Mouse (Mus musculus) heart, postnatal 10 days (tissue): ENCODE data around the gene Ptgfrn. TPM values are rescaled to one million over a fixed set of nuclear protein-coding genes. Genes with fewer than 3 reads are reported as not detected.

Source experiments
- DNase-seq, 2 experiments: peaks; one replicate each; pipeline ENCODE4 v3.0.0; 2021
- intact Hi-C: fragments of 180-260 bp; cut with DNase I; formaldehyde crosslinking; loops from one replicate; pipeline ENCODE4 v1.15.1; 2025
- total RNA-seq, 2 experiments: library from RNA; stranded (reverse); gene quantifications; 2 replicates each; pipeline ENCODE4 v1.2.3; 2021

Ptgfrn gene
- 10 to 100 TPM; 71.5 to 74.7 TPM for total RNA-seq

DNA sequence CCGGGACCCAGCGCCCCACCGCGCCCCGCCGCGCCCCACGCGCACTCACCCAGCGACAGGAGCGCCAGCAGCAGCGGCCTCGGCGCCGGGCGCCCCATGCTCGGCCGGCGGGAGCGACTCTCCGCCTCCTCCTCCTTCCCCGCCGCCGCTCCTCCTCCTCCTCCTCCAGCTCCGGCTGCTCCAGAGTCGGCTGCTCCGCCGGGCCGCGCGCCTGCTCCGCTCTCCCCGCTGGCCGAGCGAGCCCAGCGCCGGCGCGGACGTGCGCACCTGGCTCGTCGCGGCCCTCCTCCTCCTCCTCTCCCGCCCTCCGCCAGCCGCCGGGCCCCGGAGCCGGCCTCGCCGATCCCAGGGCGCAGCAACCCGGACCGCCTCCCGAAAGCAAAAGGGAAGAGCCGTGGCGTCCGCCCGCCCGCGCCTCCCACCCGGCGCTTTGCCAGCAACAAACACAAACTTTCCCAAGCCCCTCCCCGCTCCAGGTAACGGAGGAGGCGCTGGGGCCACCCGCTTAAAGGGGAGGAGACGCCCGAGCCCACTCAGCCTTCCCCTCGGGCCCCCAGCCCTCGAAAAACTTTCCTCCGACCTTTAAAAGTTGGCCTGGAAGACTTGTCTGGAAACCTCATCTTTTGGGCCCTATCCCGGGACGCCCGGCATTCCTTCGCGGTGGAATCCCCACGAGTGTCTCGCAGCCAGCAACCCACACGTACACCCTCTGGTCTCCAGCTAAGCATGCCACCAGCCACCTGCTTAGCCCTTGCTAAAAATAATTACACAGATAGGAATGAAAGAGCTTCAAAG, at the start of gene Ptgfrn:
Gene Ptgfrn, minus strand, starts transcription at position 236 of the 795 bp plus-strand sequence.
- peak; percentile 84 to 85 for DNase-seq
- intact Hi-C loops, result no loop called here

DNA sequence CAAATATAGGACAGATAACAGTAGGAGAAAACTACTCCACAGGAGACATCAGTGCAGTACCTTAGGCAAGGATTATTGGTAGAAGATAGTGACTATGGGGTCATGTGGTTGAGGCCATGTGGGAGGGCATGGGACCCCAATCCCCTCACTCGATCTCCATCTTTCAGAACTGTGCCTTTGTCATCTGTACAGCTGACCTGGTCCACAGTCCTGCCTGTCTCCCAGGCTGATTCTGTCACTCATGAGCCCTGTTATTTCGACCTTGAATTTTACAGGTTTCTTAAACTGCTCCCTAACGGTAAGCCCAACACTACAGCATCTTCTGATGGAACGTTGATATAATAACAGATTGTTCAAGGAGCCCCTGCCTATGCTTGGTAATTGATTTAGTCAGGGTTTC, 49.6 kb upstream of the Ptgfrn start:
- intact Hi-C loops, result loop anchor here (5.0 kb wide), 1 partner anchor 138 kb away; no protein-coding TSS in a partner anchor

DNA sequence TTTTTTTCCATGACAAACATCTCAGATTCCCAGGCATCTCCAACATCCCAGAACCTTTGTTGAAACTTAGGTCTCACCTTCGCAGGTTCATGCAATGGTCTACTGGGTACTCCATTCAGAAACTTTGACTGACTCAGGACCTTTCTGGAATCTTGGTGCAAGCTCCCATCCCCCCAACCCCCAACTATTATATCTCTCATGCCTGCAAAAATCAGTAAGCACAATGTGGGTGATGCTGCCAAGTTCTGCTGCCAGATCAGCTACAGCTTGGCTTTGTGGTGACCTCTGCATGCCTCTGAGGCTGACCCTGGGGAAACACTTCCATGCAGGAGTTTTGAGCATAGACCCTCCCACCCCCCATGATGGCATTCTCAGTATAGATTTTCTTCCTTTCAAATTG, 44.0 kb upstream of the Ptgfrn start:
- intact Hi-C loops, result no loop called here
- DNase-seq, result peak in 1 of 2 experiments; percentile 11

More for the DNA sequence above, 49.6 kb upstream of the Ptgfrn start:
- no peak for DNase-seq

DNA sequence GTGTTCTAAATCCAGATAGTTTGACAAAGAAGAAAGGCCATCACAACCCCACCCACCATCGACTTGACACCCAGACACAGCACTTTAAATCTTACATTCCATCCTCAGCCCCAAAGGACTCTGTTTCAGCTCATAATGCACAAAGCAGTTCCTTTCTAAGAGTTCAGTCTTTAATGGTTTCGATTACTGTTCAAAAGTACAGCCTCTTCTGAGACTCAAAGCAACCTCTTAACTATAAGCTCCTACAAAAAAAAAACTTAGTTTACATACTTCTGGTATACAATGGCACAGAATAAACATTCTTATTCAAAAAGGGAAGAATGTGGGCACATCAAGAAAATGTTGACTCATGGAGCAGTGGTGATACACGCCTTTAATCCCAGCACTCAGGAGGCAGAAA, 43.3 kb upstream of the Ptgfrn start:
- DNase-seq, result no peak
- intact Hi-C loops, result no loop called here

DNA sequence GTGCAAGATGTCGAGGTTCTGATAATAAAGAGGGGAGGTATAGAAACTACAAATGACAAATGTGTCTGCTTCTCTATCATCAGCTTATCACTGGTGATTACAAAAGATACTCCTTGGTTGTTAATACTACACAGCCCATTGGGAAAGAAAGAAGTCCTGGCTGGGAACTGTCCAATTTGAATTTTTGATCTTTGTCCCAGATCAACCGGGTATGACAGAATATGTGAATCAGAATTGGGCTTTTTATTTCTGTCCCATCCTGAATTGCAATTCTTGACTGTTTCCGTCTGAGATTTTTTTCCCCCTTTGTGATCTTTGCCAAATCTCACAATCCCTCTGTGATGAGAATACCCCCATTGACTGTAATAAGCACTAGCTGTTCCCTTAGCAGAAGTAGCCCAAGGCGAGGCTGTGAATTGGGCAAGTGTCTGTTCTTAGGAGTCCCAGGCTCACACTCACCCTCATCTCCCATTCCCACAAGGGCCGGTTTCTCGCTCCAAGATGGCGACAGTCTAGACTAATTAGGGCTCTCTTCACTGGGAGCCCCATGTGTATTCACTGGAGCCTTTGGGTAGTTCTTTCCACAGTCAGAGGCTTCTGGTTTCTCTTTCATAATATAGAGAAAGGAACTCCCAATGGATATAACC, 36.2 kb upstream of the Ptgfrn start:
- no peak for DNase-seq
- intact Hi-C loops, result no loop called here

DNA sequence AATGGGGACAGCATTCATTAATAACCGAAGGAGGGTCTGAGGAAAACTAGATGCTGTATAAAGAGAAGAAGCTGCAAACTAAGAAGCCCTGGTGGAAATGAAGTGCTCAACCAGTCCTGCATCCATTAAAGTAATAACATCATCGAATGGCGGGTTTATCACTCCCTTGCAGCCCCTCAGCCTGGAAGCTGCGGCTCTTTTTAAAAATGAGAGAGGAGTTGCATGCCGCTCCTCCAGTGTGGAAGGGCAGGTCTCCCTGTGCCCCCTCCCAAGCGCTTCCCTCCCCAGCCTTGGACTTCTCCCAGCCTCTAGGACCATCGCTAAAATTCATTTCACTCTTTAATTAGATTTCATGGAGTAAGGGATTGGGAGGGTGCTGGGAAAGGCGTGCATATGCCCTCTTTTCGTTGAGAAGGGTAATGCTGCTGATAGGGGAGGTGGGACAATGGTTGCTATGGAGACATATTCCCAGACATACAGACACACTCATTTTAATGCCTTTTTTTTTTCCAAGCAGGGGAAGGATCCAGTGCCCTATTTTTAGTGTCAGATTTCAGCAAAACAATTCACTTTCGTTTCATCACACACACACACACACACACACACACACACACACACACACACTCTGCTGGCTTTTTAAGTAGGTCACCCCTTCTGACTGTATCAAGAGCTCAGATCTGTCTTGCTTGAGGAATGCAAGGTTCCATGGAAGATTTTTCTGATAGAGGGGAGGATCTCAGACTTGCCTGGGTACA, 35.4 kb upstream of the Ptgfrn start:
- no peak for DNase-seq
- intact Hi-C loops, result no loop called here

DNA sequence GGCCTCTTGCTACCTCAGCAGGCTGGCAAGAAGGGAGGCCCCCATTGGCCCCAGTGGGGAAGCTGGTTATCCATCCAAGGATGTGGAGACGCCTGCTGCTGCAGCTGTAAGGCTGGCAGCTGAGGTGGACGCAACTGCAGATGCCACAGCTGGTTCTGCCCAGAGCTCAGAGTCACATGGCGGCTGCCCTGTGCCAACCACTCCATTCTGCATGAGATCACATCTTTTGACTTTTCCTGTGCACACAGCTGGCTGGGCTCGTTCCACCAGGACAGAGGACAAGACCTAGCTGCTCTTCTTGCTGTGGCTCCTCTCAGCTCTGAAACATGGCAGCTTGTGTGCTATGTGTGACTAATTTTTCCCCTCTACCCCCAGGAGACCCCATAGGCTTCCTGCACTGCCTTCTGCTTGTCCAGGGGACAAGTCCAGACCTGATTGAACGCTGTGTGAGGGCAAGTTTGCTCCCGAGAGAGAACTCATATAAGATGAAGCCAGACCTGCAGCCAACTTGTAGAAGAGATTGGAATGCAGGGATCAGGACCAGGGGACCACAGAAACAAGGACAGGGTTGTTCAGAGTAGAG, 34.4 kb upstream of the Ptgfrn start:
- DNase-seq, result no peak
- intact Hi-C loops, result no loop called here

DNA sequence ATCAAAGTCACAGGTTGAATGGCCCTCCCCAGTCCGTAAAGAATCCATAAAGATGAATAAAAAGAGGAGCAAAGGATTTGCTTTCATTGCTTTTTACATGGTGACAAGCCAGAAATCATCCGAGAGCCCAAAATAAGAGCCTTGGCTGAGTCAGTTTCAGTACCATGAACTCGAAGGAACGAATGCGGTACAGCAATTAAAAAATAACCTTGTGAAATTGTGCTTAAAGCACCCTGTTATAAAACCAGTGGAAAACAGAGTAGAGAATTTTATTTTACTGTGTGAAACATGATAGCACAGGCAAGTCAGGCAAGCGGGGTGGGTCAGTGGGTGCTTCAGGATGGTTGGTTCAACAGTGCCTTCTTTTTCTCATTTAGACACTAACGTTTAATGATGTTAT, 33.4 kb upstream of the Ptgfrn start:
- intact Hi-C loops, result no loop called here
- no peak for DNase-seq

DNA sequence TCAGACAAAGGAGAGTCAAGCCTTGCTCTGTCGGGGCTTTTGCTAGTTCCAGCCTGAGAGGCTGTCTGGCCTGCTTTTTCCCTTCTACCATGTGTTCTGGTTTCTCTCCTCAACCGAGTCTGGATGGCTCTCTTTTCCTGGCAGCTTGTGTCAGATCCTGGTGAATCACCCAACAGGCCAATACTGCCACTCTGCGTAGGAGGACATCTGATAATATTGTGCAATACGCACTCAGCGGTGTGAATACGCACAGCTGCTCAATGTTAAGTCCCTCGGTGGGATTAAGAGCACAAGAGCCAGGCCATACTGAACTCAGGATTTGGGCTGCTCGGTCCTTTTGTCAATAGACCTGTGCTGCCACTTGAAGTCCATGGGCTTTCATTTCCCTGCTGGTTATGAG, 31.8 kb upstream of the Ptgfrn start:
- intact Hi-C loops, result no loop called here
- DNase-seq, result no peak

DNA sequence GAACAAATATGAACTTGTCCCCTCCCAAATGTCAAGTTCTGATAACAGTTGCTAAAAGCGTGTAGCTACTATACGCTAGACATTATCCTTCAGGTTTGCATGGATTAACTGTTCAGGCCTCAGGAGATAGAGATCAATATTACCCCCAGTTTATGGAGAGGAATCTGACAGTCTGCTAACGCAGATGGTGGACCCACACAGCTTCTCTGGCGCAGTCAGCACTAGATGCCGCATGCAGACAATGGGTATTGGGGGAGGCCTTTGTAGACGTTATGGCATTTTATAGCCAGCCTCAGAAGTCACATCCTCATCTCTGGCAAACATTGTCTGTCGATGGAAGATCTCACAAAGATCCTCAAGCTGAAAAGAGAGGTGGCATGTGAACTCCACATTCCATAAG, 29.9 kb upstream of the Ptgfrn start:
- intact Hi-C loops, result no loop called here
- DNase-seq, result no peak

DNA sequence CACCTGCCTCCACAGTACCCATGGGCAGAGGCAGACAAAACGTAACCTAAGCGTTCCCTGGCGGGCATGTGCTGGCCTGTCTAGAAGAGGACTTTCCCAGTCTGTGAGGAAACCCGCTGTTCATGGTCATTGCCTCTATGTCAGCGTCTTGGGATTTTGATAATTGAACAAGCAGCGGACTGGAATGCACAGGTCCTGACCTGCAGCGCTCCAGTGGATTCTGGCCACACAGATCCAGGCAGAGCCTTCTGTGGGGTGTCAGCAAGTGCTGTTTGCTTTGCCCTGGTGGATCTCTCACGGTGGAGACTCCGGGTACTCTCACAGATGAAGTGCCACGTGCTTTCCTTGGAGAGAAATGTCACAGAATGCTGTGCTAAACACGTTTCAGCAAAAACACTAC, 26.4 kb upstream of the Ptgfrn start:
- intact Hi-C loops, result no loop called here
- DNase-seq, result no peak

DNA sequence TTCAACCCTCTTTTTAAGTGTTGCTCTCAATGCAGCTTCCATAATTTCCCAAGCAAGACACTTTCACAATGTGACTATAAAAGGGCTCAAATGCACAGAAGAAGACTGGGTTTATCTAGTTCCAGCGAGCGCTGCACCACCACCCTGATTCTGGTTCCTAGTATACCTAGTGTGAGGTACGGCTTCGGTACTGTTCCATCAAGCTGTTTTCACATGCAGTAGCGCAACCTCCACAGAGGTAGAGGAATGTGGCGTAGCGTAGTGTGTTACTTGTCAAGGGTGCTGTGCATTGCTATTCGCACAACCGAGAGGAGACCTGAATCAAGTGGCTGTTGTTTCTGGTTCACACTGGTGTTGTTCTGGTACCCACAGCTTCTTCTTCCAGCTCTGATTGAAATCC, 24.8 kb upstream of the Ptgfrn start:
- intact Hi-C loops, result no loop called here
- no peak for DNase-seq

DNA sequence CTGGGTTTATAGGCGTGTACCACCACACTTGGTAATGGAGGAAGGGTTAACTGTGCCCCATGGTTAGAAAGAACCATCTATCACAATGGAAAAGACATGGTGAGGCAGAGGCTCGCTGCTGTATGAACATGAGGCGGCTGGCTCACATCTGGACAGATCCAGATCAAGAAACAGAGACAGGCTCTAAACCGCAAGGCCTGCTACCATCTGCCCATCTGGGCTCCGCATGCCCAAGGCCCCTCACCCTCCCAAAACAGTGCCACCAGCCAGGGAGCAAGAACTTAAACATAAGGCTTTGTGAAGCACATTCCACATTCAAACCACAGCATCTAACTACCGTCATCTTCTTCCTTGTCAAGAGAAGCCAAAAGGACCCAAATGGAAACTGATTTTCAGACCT, 22.9 kb upstream of the Ptgfrn start:
- DNase-seq, result no peak
- intact Hi-C loops, result no loop called here

DNA sequence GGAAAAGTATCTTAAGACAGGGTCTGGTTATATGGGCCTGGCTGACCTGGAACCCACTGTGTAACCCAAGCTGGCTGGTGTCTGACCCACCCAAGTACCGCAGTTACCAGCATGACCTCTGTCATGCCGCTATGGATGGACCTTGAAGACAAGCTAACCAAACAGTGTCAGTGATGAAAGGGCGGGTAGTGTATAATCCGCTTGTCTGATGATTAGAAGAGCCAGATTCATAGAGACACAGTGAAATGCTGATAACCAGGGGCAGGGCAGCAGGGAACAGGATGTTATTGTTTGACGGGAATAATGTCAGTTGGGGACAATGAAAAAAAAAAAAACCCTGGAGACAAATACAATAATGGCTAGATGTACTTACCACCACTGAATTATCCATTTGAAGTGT, 21.7 kb upstream of the Ptgfrn start:
- no peak for DNase-seq
- intact Hi-C loops, result no loop called here

DNA sequence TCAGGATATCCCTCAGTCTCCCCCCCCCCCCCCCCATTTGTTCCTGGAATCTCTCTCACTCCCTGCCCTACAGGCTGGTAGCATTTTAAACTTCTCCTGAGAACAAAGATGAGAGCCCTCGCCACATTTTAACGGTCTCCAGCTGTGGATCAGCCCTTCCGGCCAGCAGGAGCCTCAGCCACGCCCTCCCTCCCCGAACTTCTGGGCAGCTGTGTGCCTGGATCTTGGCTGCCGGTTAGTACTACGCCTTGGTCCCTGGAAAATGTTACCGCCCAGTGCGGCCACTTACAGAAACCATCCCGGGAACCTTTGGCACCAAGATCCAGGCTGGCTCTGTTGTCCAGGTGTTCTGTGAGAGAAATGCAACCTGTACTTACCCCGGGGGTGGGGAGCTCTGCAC, 20.4 kb upstream of the Ptgfrn start:
- intact Hi-C loops, result no loop called here
- peak; percentile 70 to 76 for DNase-seq

DNA sequence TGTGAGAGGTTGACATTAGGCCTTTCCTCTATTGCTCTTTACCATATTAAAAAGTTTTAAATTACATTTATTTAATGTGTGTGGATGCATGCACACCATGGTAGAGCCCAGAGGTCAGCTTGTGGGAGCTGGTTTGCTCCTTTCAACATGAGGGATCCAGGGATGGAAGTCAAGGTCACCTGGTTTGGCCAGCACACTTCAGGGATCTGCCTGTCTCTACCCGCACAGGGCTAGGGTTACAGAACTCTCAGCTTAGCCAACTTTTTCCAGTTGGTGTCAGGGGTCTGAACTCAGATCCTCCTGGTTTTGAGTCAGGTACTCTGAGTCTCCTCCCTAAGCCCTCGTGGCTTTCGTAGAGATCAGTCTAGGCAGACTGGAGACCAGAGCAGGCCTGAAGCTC, 19.5 kb upstream of the Ptgfrn start:
- DNase-seq, result no peak
- intact Hi-C loops, result no loop called here

DNA sequence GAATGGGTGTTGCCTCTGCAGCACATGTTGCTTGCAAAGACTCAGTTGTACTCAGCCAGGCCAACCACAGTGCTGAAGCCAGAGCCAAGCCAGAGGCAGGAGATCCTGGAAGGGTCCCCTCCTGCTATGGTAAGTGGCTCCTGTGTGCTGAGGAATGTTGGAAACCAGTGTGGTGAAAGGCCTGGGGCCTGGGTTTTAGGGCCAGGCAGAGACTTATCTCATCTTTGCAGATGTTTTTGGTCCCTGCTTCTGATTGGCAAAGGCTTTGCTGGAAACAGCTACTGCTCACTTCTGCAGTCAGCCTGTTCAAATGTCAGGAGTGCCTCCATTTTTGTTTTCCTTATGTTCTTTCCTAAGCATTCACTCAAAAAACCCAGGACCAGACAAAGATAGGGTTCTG, 19.0 kb upstream of the Ptgfrn start:
- intact Hi-C loops, result no loop called here
- no peak for DNase-seq

DNA sequence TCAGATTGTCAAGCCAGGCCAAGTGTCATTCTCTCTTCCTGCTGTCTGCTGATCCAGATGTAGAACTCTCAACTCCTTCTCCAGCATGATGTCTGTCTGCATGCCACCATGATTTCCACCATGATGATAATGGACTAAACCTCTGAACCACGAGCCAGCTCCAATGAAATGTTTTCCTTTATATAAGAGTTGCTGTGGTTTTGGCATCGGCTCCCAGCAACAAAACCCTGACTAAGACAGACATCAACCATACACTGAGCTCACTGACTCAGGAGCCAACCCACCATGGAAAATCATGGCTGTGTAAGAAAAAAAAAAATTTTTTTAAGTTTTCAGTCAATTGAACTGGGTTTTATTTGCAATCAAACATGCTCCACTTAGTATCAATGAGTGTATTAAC, 17.7 kb upstream of the Ptgfrn start:
- intact Hi-C loops, result no loop called here
- DNase-seq, result no peak

DNA sequence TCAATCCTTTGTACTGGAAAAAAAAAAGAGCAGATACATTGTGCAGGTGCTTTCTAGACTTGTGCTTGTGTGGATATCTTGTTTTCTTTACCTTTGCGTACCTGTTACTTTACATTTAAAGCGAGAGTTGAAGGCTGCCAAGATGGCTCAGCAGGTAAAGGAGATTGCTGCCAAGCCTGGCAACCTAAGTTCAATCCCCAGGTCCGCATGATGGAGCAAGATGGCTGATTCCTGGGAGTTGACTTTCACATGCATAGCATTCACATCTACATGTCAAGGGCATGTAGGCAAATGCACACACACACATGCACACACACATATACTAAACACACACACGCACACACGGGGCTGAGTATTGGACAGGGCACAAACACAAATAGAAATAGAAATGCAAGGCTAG, 14.6 kb upstream of the Ptgfrn start:
- intact Hi-C loops, result no loop called here
- DNase-seq, result no peak

DNA sequence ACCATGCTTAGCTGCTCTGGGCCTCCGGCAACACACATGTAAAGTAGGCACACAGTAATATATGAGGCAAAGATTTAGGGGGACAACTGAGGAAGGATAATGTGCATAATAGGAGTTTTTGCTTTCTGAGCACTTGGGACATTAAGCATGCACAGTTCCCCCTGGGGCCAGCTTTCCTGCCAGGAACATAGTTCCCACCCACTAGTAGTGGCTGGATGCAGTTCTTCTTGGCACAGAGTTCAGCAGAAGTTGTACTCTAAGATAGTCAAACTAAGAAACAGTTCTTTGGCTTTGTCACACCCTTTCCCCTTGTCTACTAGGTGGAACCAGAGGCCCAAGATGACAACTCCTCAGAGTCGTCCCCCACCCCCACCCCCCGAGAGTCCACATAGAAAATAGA, 12.4 kb upstream of the Ptgfrn start:
- DNase-seq, result peak; percentile 51 to 53
- intact Hi-C loops, result no loop called here

DNA sequence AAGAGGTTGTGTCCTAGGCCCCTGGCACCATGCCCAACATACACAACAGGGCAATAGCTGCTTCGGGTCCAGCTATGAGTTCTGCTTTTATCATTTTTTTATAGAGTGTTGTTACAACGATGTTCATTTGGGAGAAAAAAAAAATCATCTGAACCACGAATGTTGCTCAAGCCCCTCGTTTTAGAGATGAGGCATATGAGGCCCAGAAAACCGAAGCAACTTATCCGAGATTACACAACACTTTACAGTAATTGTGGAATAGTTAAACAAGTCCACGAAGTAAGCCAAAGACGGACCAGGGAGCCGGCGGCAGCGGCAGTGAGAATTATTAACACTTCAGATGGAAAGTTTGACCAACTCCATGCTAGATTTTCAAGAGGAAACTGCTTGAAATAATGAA, 7.7 kb upstream of the Ptgfrn start:
- no peak for DNase-seq
- intact Hi-C loops, result no loop called here

DNA sequence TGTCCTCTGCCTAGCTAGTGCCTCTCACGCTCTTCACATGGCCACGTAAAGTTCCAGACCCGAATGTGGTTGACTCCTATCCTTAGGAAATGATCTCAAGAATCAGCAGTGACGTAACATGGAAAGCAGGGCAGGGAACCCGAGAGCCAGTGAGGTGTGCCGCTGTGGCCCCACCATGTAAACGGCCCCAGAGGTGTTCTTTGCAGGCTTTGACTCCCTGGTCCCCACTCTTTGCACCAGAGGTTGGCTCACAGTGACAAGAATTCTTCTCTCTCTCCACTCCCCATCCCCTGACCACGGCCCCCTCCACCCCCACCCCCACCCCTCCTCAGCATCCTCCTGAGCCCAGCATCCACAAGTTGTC, 7.3 kb upstream of the Ptgfrn start:
- no peak for DNase-seq
- intact Hi-C loops, result no loop called here
